Mouse (Mus musculus) olfactory bulb, adult 2 months (tissue): ENCODE data around the gene Tstd2. TPM values are rescaled to one million over a fixed set of nuclear protein-coding genes. Genes with fewer than 3 reads are reported as not detected.

Experiments
- H3K27ac ChIP-seq: fragments of 200-500 bp; 2 replicates; pipeline ENCODE4 v1.5.1; 2012; ENCODE audit warnings: low read depth, low read length; ENCODE audit not compliant: insufficient read depth
- H3K4me1 ChIP-seq: fragments of 200-500 bp; 2 replicates; pipeline ENCODE4 v1.6.1; 2012; ENCODE audit warnings: low read length; ENCODE audit not compliant: control insufficient read depth, insufficient read depth
- H3K4me3 ChIP-seq: fragments of 200-500 bp; 2 replicates; pipeline ENCODE4 v1.5.1; 2012; ENCODE audit warnings: mild to moderate bottlenecking, low read depth, low read length, moderate library complexity; ENCODE audit not compliant: insufficient read depth
- CTCF ChIP-seq: fragments of 200-500 bp; IDR thresholded peaks from 2 replicates; pipeline ENCODE4 v1.5.1; 2012; ENCODE audit warnings: low read depth, mild to moderate bottlenecking, low read length, moderate library complexity; ENCODE audit not compliant: insufficient read depth
- POLR2A ChIP-seq: fragments of 200-500 bp; IDR thresholded peaks from 2 replicates; pipeline ENCODE4 v1.6.1; 2012; ENCODE audit warnings: mild to moderate bottlenecking, low read depth, low read length, moderate library complexity; ENCODE audit not compliant: insufficient read depth
- WGBS: fragments of 180-500 bp; shearing (Covaris S2); methylation state at CpG from one replicate; pipeline ENCODE4 v1.1.7; 2018; 5-methylcytosine and 5-hydroxymethylcytosine counted together
- polyA plus RNA-seq: library from polyadenylated mRNA; stranded (reverse); fragments of >200 nt; gene quantifications from 2 replicates; pipeline ENCODE4 v1.2.4, GENCODE M21; 2012; ENCODE audit warnings: low replicate concordance; ENCODE audit not compliant: missing spikeins, insufficient read depth, insufficient read length

Tstd2 gene
- polyA plus RNA-seq, 1 experiment = not detected

DNA sequence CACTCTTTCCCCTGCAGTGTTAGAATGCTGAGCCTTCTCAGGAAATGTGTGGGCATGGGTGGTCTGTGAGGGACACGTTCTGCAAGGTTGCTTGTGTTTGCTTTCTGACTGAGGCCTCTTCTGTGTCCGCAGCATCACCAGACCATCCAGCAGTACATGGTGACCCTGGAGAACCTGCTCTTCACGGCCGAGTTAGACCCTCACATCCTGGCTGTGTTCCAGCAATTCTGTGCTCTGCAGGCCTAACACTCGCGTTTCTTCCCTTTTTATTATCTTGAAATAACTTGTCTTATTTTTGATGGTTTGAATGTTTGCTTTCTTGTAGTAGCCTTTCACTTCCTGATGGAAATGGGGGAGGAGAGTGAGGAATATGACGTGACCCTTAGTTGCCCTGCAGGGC lies 33.3 kb upstream of the Tstd2 start:
- no peaks in the 10 kb centered on the region for H3K4me1 ChIP-seq
- no peak overlapping the region for H3K27ac ChIP-seq
- TF ChIP-seq POLR2A (no peak), CTCF (no peak)
- no peak overlapping the region for H3K4me3 ChIP-seq
- 65% methylated on average over 7 of the region's 7 CpGs for WGBS

DNA sequence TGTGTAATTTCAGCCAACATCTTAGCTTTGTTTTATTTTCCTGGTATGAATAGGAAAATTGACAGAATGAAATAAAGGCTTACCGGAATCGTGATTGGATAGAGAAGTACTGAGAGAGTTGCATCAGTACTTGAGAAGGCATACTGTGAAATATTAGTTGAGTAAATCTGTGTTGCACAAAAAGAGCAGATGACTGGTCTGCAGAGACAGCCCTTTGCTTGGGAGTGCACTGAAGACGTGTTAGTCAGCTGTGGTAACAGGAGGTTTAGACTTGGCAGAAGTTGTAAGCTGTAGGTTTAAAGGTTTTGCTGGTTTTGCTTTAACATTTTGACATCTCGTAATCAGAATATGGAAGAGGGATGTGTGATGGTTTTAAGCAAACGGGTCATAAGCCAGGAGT lies 27.3 kb upstream of the Tstd2 start:
- Histone ChIP-seq H3K27ac (no peak overlapping the region), H3K4me1 (no peaks in the 10 kb centered on the region), H3K4me3 (no peak overlapping the region)
- no peak for TF ChIP-seq POLR2A
- TF ChIP-seq CTCF = no peak
- WGBS = 92% methylated on average over 5 of the region's 5 CpGs

GRCm38 (mm10) chr4:46164027-46164426 lies 25.5 kb upstream of the Tstd2 start:
- H3K27ac ChIP-seq = no peak overlapping the region
- no peaks in the 10 kb centered on the region for H3K4me1 ChIP-seq
- TF ChIP-seq POLR2A = no peak
- TF ChIP-seq CTCF = no peak
- H3K4me3 ChIP-seq = no peak overlapping the region
- 91% methylated on average over 2 of the region's 2 CpGs for WGBS

DNA sequence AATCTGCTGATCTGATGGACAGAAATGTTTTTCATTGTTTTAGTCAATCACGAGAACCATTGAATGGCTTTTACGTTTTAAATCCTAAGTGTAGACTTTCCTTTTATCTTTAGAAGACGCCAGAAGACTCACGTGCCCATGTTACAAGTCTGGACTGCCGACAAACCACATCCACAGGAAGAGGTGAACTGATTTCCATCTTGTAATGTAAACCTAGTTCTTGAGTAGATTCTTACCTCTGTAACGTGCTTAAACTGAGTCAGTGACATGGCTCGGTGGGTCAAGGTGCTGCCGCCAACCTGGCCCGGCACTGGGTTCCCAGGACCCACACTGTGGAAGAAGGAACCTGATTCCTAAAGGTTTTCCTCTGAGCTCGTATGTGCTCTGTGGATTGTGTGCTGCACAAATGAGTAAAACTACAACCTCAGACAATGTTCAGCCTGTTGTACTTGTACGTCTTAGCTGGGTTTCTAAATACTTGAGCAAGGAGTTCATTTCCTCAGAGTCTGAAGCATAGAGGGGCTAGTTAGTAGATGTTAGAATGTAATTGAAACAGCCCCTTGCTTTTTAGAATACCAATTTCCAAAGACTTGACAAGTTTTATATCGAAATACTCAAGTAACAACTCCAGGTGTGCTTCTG lies 13.5 kb upstream of the Tstd2 start:
- H3K4me1 ChIP-seq = 0 out of 2 replicates have a peak, but pooled peaks cover 4% of the 10 kb centered on the region
- H3K27ac ChIP-seq = no peak overlapping the region
- WGBS = 91% methylated on average over 12 of the region's 12 CpGs
- no peak overlapping the region for H3K4me3 ChIP-seq
- TF ChIP-seq POLR2A (no peak), CTCF (no peak)

- TF ChIP-seq POLR2A (no peak), CTCF (no peak)
- Histone ChIP-seq H3K27ac (no peak overlapping the region), H3K4me3 (no peak overlapping the region), H3K4me1 (peaks cover 3% of the 10 kb centered on the region; the same call in 1 of the 2 replicates)
- 82% methylated on average over 1 of the region's 1 CpGs for WGBS
These were observed 8.4 kb upstream of the Tstd2 start for GRCm38 (mm10) chr4:46146881-46147280.

DNA sequence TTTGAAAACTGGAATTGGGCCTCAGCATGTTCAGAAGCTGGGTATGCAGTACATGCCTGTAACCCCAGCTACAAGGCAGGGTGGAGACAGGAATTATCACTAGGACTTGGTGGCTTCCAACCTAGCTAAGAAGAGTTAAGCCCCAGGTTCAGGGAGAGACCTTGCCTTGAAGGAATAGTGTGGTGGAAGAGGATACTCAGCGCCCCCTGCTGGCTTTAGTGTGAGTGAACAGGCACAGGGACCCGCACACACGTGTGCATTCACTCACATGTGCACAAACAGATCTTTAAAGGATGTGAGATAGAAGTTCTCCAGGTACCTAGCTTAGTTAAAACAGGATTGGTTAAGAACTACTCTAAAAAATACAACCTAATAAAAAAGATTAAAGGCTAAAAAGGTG lies 5.8 kb upstream of the Tstd2 start:
- 70% methylated on average over 3 of the region's 3 CpGs for WGBS
- peaks cover 4% of the 10 kb centered on the region; the same call in 1 of the 2 replicates for H3K4me1 ChIP-seq
- no peak overlapping the region for H3K4me3 ChIP-seq

DNA sequence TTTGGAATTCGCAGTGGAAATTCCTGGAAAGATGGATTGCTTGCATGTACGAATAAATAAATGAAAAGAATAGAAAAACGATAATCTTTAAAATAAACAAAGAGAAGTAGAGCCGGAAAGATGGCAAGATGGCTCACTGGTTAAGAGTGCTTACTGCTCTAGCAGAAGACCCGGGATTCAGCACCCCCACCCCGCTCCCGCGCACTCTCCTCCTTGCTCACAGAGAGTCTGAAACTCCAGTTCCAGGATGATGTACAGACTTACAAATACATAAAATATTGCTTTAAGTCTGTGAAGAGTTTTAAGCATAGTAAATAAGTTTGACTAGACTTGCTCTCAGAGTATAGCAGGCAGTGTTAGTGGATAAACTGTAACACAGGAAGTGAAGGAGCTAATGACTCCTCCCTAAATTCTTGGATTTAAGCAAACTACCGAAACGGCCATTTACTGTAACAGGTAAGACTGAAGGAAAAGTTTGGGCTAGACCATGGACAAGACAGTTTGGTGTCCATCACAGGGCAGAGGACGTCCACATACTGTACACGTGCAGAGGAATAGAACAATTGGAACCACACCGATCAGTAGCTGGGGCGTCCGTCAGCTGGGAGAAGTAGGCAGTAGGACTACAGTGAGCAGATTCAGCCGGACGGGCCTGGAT lies 736 bp downstream of the Tstd2 start:
- 6% methylated on average over 17 of the region's 17 CpGs for WGBS
- peaks cover 4% of the 10 kb centered on the region for H3K4me1 ChIP-seq
- H3K4me3 ChIP-seq = peak overlapping the region; percentile 78
- peak overlapping the region; percentile 5; the same call in 1 of the 2 replicates for H3K27ac ChIP-seq
- TF ChIP-seq CTCF (no peak), POLR2A (no peak)

More for the DNA sequence above, 5.8 kb upstream of the Tstd2 start:
- no peak overlapping the region for H3K27ac ChIP-seq
- no peak for TF ChIP-seq CTCF
- TF ChIP-seq POLR2A = no peak

DNA sequence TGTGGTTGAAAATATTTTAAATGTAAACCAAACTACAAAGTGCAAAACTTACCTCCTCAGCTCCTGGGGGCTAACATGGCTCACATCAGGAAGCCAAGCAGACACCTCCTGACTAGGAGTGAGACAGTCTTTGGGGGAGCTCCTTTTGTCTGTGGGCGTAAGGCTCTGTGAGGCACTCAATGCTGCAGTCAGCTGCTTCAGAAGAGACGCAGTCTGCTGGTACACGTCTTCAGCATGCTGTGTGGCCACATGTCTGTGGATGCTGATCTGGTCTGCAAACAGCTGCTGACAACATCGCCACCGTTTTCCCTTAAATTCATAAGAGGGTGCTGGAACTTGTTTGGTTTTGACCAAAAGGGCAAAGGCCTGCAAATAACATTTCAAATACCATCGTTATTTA lies 6.7 kb downstream of the Tstd2 start:
- H3K4me3 ChIP-seq = no peak overlapping the region
- WGBS = 74% methylated on average over 6 of the region's 6 CpGs
- H3K27ac ChIP-seq = no peak overlapping the region
- H3K4me1 ChIP-seq = no peaks in the 10 kb centered on the region
- TF ChIP-seq POLR2A (no peak), CTCF (no peak)

DNA sequence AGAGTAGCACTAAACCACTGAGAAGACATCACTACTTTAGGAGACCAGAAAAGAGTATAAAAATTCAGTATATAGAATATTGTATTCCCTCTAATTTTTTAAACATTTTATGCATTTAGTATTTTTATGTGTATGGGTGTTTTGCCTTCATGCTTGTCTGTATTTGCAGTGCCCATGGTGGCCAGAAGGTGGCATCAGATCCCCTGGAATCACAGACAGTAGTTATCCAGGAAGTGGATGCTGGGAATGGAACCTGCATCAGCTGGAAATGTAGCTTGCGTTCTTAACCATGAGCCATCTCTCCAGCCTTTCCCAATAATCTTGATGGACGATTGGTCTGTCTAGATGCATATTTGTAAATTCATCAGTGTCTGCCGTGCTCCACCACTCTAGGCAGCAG lies 8.3 kb downstream of the Tstd2 start:
- no peak overlapping the region for H3K4me3 ChIP-seq
- no peak overlapping the region for H3K27ac ChIP-seq
- TF ChIP-seq CTCF = no peak
- H3K4me1 ChIP-seq = no peaks in the 10 kb centered on the region
- 69% methylated on average over 3 of the region's 3 CpGs for WGBS
